21 mouse cellular contexts compared by ENCODE assay signal in the genomic region with DNA sequence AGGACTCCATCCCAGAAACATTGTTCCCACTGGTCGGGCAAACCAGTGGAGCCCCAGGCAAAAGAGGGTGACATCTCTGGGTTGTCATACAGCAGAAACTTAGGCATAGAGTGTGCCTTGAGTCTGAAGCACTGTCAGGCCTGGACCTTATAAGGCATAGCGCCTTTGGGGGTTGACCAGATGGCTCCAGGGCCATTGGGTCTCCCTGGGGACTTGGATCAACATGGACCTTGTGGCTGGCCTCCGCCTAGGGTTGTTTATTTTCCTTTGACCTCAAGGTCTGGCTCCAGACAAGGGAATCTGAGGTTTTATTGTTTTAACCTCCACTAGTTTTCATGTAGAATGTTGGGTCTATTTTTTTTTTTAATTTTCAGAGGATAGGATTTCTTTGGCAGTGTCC. TPM values are rescaled to one million over a fixed set of nuclear protein-coding genes. Genes with fewer than 3 reads are reported as not detected.
DNase-seq lines count a peak whose midpoint lies in the region; ATAC-seq lines count a peak whose summit lies in the region.
"Had no signal": no experiment of that assay in that cellular context is flagged by ENCODE, and none has a peak within 500 bp of the region (broad histone marks: within the 10 kb centered on the region; RNA-seq: fewer than 3 reads in every experiment).

No protein-coding gene starts in this region.

- no peak overlapping the region for H3K4me2 ChIP-seq in kidney, embryonic 15.5 days
- H3K4me2 ChIP-seq in intestine, embryonic 16.5 days (ENCODE audit: low read depth, low read length), result no peak overlapping the region
- H3K4me2 ChIP-seq: heart, embryonic 13.5 days; liver, embryonic 11.5 days; neural tube, embryonic 15.5 days; stomach, embryonic 15.5 days had no signal

- H3K36me3 ChIP-seq in kidney, embryonic 15.5 days, result peaks cover 65% of the 10 kb centered on the region
- H3K36me3 ChIP-seq in limb, embryonic 10.5 days, result peaks cover 46% of the 10 kb centered on the region
- 0 out of 2 replicates have a peak, but pooled peaks cover 3% of the 10 kb centered on the region for H3K36me3 ChIP-seq in intestine, embryonic 16.5 days (ENCODE audit: control insufficient read depth, insufficient read depth, low read length)
- H3K36me3 ChIP-seq: neural tube, embryonic 15.5 days had no signal

- DNase-seq in ovary, adult 18-20 months (ENCODE audit: low spot score), result peak; percentile 60
- no peak for DNase-seq in ovary, postnatal 14 days (ENCODE audit: low spot score)
- DNase-seq in embryo, embryonic 9.5 days (ENCODE audit: extremely low spot score), result peak; percentile 22
- no peak for DNase-seq in limb, embryonic 10.5 days (ENCODE audit: low spot score)
- no peak for DNase-seq in retina, postnatal 1 day
- no peak for DNase-seq in right cerebral cortex, postnatal 4 days
- DNase-seq: B cell, adult 2 months; cerebellum, adult 18-20 months; gastrocnemius, postnatal 36 days; left cerebral cortex, postnatal 4 days; lung, adult 2 months; lung, postnatal 4 days; midbrain, embryonic 14.5 days had no signal

- H3K9me3 ChIP-seq in kidney, embryonic 15.5 days (replicated peaks), result no peaks in the 10 kb centered on the region
- H3K9me3 ChIP-seq in limb, embryonic 10.5 days (replicated peaks), result no peaks in the 10 kb centered on the region
- H3K9me3 ChIP-seq in intestine, embryonic 16.5 days (ENCODE audit: control insufficient read depth, low read length), result no peaks in the 10 kb centered on the region
- H3K9me3 ChIP-seq: heart, embryonic 13.5 days; neural tube, embryonic 15.5 days; stomach, embryonic 15.5 days had no signal

- peaks cover 25% of the 10 kb centered on the region for H3K4me1 ChIP-seq in kidney, embryonic 15.5 days
- H3K4me1 ChIP-seq in limb, embryonic 10.5 days, result peaks cover 22% of the 10 kb centered on the region
- H3K4me1 ChIP-seq in intestine, embryonic 16.5 days (ENCODE audit: control insufficient read depth, insufficient read depth, low read length), result no peaks in the 10 kb centered on the region

- no peak overlapping the region for H3K9ac ChIP-seq in kidney, embryonic 15.5 days
- no peak overlapping the region for H3K9ac ChIP-seq in intestine, embryonic 16.5 days (ENCODE audit: low read depth, low read length)
- H3K9ac ChIP-seq: heart, embryonic 13.5 days; neural tube, embryonic 15.5 days; stomach, embryonic 15.5 days had no signal

- 50% methylated on average over 3 of the region's 3 CpGs for WGBS in kidney, embryonic 15.5 days
- WGBS in limb, embryonic 10.5 days, result 92% methylated on average over 3 of the region's 3 CpGs
- WGBS in intestine, embryonic 16.5 days, result 86% methylated on average over 3 of the region's 3 CpGs

- no peaks in the 10 kb centered on the region for H3K27me3 ChIP-seq in kidney, embryonic 15.5 days
- H3K27me3 ChIP-seq in limb, embryonic 10.5 days (ENCODE audit: low read depth, poor library complexity, severe bottlenecking), result no peaks in the 10 kb centered on the region
- H3K27me3 ChIP-seq in intestine, embryonic 16.5 days (replicated peaks; ENCODE audit: control insufficient read depth, insufficient read depth, low read length), result no peaks in the 10 kb centered on the region
- H3K27me3 ChIP-seq: heart, embryonic 13.5 days; neural tube, embryonic 15.5 days; stomach, embryonic 15.5 days had no signal

- H3K4me3 ChIP-seq in kidney, embryonic 15.5 days (replicated peaks), result no peak overlapping the region
- H3K4me3 ChIP-seq in limb, embryonic 10.5 days, result no peak overlapping the region
- H3K4me3 ChIP-seq in intestine, embryonic 16.5 days (ENCODE audit: low read length), result no peak overlapping the region
- H3K4me3 ChIP-seq: heart, embryonic 13.5 days; layer of hippocampus, adult 2 months; myocyte; neural tube, embryonic 15.5 days; stomach, embryonic 15.5 days had no signal

- ATAC-seq in kidney, embryonic 15.5 days (replicated peaks; ENCODE audit: low FRiP score), result no peak; the same call in 1 of the 2 replicates
- no peak for ATAC-seq in intestine, embryonic 16.5 days

- H3K27ac ChIP-seq in kidney, embryonic 15.5 days, result peak overlapping the region; percentile 67
- H3K27ac ChIP-seq in limb, embryonic 10.5 days, result 0 out of 2 replicates have a peak overlapping the region, but pooled peaks have one; percentile 15
- H3K27ac ChIP-seq in intestine, embryonic 16.5 days (ENCODE audit: low read length), result no peak overlapping the region
- H3K27ac ChIP-seq: heart, embryonic 13.5 days; layer of hippocampus, adult 2 months; neural tube, embryonic 15.5 days; stomach, embryonic 15.5 days had no signal

RNA-seq across cellular contexts. Expression of gene Ctdspl, which starts 52.7 kb away (rescaled TPM):
- 24.9 and 26.2 TPM in 2 replicates for polyA plus RNA-seq in kidney, embryonic 15.5 days (2015; fragmentation: Nextera tagmentation; extraction: Ambion mirVana)
- polyA plus RNA-seq in limb, embryonic 10.5 days (2016; fragmentation: Nextera tagmentation; extraction: Ambion mirVana), result 8.8 and 11.6 TPM in 2 replicates
- polyA plus RNA-seq in intestine, embryonic 16.5 days (2015; fragmentation: Nextera tagmentation; extraction: Ambion mirVana), result 17.6 and 18.8 TPM in 2 replicates

Comparison
In these comparisons a context has a peak if more than half of its experiments do, and no peak if none do; other contexts are left out.
1. DNase-seq: peak in ovary, adult 18-20 months (single experiment) and embryo, embryonic 9.5 days (single experiment); none in ovary, postnatal 14 days (single experiment), limb, embryonic 10.5 days (single experiment), retina, postnatal 1 day (single experiment) and right cerebral cortex, postnatal 4 days (single experiment).